Mouse (Mus musculus) effector memory CD4-positive, alpha-beta T cell, adult 7 months (primary cell): Measurements from ENCODE around the gene Olfr378. TPM values are rescaled to one million over a fixed set of nuclear protein-coding genes. Genes with fewer than 3 reads are reported as not detected.

Experiments
- polyA plus RNA-seq: library from polyadenylated mRNA; unstranded; fragments of 100-300 nt; shearing (Covaris generic); gene quantifications from one replicate; pipeline ENCODE4 v1.2.1, GENCODE M21; 2017

Olfr378 gene
- polyA plus RNA-seq: not detected

GRCm38 (mm10) chr11:73428377-73428776, at the start of gene Olfr378:
Gene Olfr378 (minus strand): TSS chr11:73428477.

GRCm38 (mm10) chr11:73457408-73457807, 29.1 kb upstream of the Olfr378 start, which contains the start of gene Olfr380:
Gene Olfr380 (minus strand): TSS chr11:73457508.

GRCm38 (mm10) chr11:73399514-73399913, 28.8 kb downstream of the Olfr378 start, which contains the start of gene Olfr1:
Gene Olfr1 (minus strand): TSS chr11:73399614.

Other genes with a start within 250 kb of the Olfr378 start
- gene Ctns, start 229.4 kb downstream of the Olfr378 start, polyA plus RNA-seq: 8.6 TPM
- gene Shpk, start 229.0 kb downstream of the Olfr378 start, polyA plus RNA-seq: 6.2 TPM
- not detected for gene Trpv1, start 194.2 kb downstream of the Olfr378 start, polyA plus RNA-seq
- gene Trpv3, start 161.1 kb downstream of the Olfr378 start, polyA plus RNA-seq: 0.12 TPM
- gene Aspa, start 98.9 kb downstream of the Olfr378 start, polyA plus RNA-seq: 0.82 TPM
- gene Gm49340, start 98.7 kb downstream of the Olfr378 start, polyA plus RNA-seq: not detected
- gene Spata22, start 98.7 kb downstream of the Olfr378 start, polyA plus RNA-seq: not detected
- not detected for gene Olfr20, start 77.7 kb downstream of the Olfr378 start, polyA plus RNA-seq
- gene Olfr376, start 57.2 kb downstream of the Olfr378 start, polyA plus RNA-seq: not detected
- gene Olfr1, start 28.9 kb downstream of the Olfr378 start, polyA plus RNA-seq: not detected
- not detected for gene Olfr380, start 29.0 kb upstream of the Olfr378 start, polyA plus RNA-seq
- gene Olfr381, start 63.1 kb upstream of the Olfr378 start, polyA plus RNA-seq: not detected
- not detected for gene Olfr382, start 88.7 kb upstream of the Olfr378 start, polyA plus RNA-seq
- gene Olfr385, start 164.5 kb upstream of the Olfr378 start, polyA plus RNA-seq: not detected
- gene Olfr384, start 170.1 kb upstream of the Olfr378 start, polyA plus RNA-seq: not detected